Mouse (Mus musculus) limb, embryonic 14.5 days (tissue): Measurements from ENCODE around the gene Gpx5. TPM values are rescaled to one million over a fixed set of nuclear protein-coding genes. Genes with fewer than 3 reads are reported as not detected.
A peak's percentile ranks its signal among the peaks of the same experiment; 100 is the strongest.

ENCODE experiments used
- ATAC-seq: fragments of 200-750 bp; cut with Nextera tagmentation; 2 replicates; pipeline ENCODE4 v1.8.0; 2017; ENCODE audit warnings: low read depth, moderate number of reproducible peaks, moderate TSS enrichment; ENCODE audit not compliant: low FRiP score
- DNase-seq: peaks from one replicate; pipeline ENCODE4 v3.0.0-alpha.2; 2015; ENCODE audit warnings: low spot score
- H3K27ac ChIP-seq: fragments of 300-500 bp; sonication (generic); replicated peaks from 2 replicates; pipeline ENCODE4 v1.5.1; 2014; ENCODE audit warnings: low read depth, mild to moderate bottlenecking, low read length, moderate library complexity, mixed read lengths
- H3K27me3 ChIP-seq: fragments of 300-500 bp; sonication (generic); 2 replicates; pipeline ENCODE4 v1.6.1; 2014; ENCODE audit warnings: low read length, mixed read lengths; ENCODE audit not compliant: control insufficient read depth, insufficient read depth
- H3K36me3 ChIP-seq: fragments of 300-500 bp; sonication (generic); 2 replicates; pipeline ENCODE4 v1.6.1; 2014; ENCODE audit warnings: mild to moderate bottlenecking, low read length, moderate library complexity, mixed read lengths; ENCODE audit not compliant: control insufficient read depth, insufficient read depth
- H3K4me1 ChIP-seq: fragments of 300-500 bp; sonication (generic); 2 replicates; pipeline ENCODE4 v1.6.1; 2014; ENCODE audit warnings: antibody characterized with exemption, low read length, mixed read lengths; ENCODE audit not compliant: control insufficient read depth, insufficient read depth
- H3K4me2 ChIP-seq: fragments of 300-500 bp; sonication (generic); replicated peaks from 2 replicates; pipeline ENCODE4 v1.6.1; 2014; ENCODE audit warnings: low read depth, mild to moderate bottlenecking, low read length, moderate library complexity; ENCODE audit not compliant: severe bottlenecking
- H3K4me3 ChIP-seq: fragments of 300-500 bp; sonication (generic); replicated peaks from 2 replicates; pipeline ENCODE4 v1.5.1; 2014; ENCODE audit warnings: low read length
- H3K9ac ChIP-seq: fragments of 300-500 bp; sonication (generic); 2 replicates; pipeline ENCODE4 v1.6.1; 2014; ENCODE audit warnings: mild to moderate bottlenecking, low read depth, low read length, moderate library complexity; ENCODE audit not compliant: severe bottlenecking
- H3K9me3 ChIP-seq: fragments of 300-500 bp; sonication (generic); 2 replicates; pipeline ENCODE4 v1.6.1; 2016; ENCODE audit warnings: low read length; ENCODE audit not compliant: control insufficient read depth
- POLR2A ChIP-seq: fragments of 200-500 bp; IDR thresholded peaks from 2 replicates; pipeline ENCODE4 v1.8.0; 2012; ENCODE audit warnings: inconsistent platforms, mild to moderate bottlenecking, moderate library complexity, borderline replicate concordance; ENCODE audit not compliant: insufficient read depth, insufficient read length; ENCODE audit errors: extremely low read depth
- WGBS: fragments of 180-500 bp; shearing (Covaris S2); extraction: QIAGEN DNeasy Blood & Tissue Kit; methylation state at CpG from one replicate; pipeline ENCODE4 v1.1.7; 2014; 5-methylcytosine and 5-hydroxymethylcytosine counted together
- polyA plus RNA-seq, 2 experiments: library from polyadenylated mRNA; depleted of rRNA in 1 of 2; stranded (reverse) in 1 of 2; unstranded in 1 of 2; fragments of >200 nt; fragmentation: Nextera tagmentation in 1 of 2; extraction: Ambion mirVana in 1 of 2; gene quantifications; 2 replicates each; pipeline versions ENCODE4 v1.2.1 to v1.2.3; 2012 to 2014

Gpx5 gene
- polyA plus RNA-seq, 2 experiments, result 0.05 TPM; not detected in 1

- Histone ChIP-seq H3K27ac (no peak overlapping the region), H3K4me2 (peak overlapping the region; percentile 47), H3K4me3 (peak overlapping the region; percentile 39), H3K9me3 (no peaks in the 10 kb centered on the region), H3K36me3 (no peaks in the 10 kb centered on the region), H3K9ac (0 out of 2 replicates have a peak overlapping the region, but pooled peaks have one; percentile 38), H3K27me3 (peaks cover 9% of the 10 kb centered on the region; the same call in 1 of the 2 replicates), H3K4me1 (0 out of 2 replicates have a peak, but pooled peaks cover 7% of the 10 kb centered on the region)
- DNase-seq, result no peak
- 15% methylated on average over 5 of the region's 5 CpGs for WGBS
- ATAC-seq, result no peak
- TF ChIP-seq POLR2A, result no peak
Observed at GRCm38 (mm10) chr13:21260289-21260688, 32.2 kb downstream of the Gpx5 start.

GRCm38 (mm10) chr13:21259677-21260113 lies 32.8 kb downstream of the Gpx5 start:
- DNase-seq, result peak; percentile 78
- no peak overlapping the region for H3K27ac ChIP-seq
- WGBS, result under 1% methylated on average over 18 of the region's 18 CpGs

GRCm38 (mm10) chr13:21259171-21259631 lies 33.3 kb downstream of the Gpx5 start:
- DNase-seq (peak; percentile 22), ATAC-seq (peak; percentile 25; the same call in 1 of the 2 replicates)
- Histone ChIP-seq H3K4me2 (peak overlapping the region; percentile 47), H3K4me1 (0 out of 2 replicates have a peak, but pooled peaks cover 7% of the 10 kb centered on the region), H3K4me3 (peak overlapping the region; percentile 39), H3K9ac (peak overlapping the region; percentile 22; the same call in 1 of the 2 replicates), H3K27ac (no peak overlapping the region), H3K36me3 (no peaks in the 10 kb centered on the region), H3K27me3 (peaks cover 9% of the 10 kb centered on the region; the same call in 1 of the 2 replicates), H3K9me3 (no peaks in the 10 kb centered on the region)
- TF ChIP-seq POLR2A, result no peak
- WGBS, result 1% methylated on average over 15 of the region's 15 CpGs

More at GRCm38 (mm10) chr13:21259677-21260113, 32.8 kb downstream of the Gpx5 start:
- TF ChIP-seq POLR2A, result no peak
- Histone ChIP-seq H3K9ac (peak overlapping the region; percentile 38; the same call in 1 of the 2 replicates), H3K27me3 (peaks cover 9% of the 10 kb centered on the region; the same call in 1 of the 2 replicates), H3K4me1 (0 out of 2 replicates have a peak, but pooled peaks cover 7% of the 10 kb centered on the region), H3K4me2 (peak overlapping the region; percentile 47), H3K9me3 (no peaks in the 10 kb centered on the region), H3K4me3 (peak overlapping the region; percentile 39), H3K36me3 (no peaks in the 10 kb centered on the region)
- peak; percentile 88 for ATAC-seq

DNA sequence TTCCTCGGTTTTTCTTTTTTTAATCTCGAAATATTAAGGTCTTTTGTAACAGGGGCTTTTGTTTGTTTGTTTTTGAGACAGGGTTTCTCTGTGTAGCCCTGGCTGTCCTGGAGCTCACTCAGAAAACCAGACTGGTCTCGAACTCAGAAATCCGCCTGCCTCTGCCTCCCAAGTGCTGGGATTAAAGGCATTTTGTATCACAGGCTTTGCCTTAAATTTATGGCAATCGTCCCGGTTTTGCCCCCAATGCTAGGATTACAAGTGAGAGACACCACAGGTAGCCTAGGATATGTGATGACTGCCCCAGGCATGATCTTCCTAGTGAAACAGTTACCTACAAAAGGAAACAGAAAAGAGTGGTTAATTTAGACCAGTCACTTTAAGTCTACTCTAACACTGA lies 34.0 kb downstream of the Gpx5 start:
- DNase-seq (no peak), ATAC-seq (no peak)
- no peak for TF ChIP-seq POLR2A
- WGBS, result 19% methylated on average over 6 of the region's 6 CpGs
- Histone ChIP-seq H3K27me3 (peaks cover 9% of the 10 kb centered on the region; the same call in 1 of the 2 replicates), H3K36me3 (no peaks in the 10 kb centered on the region), H3K9ac (0 out of 2 replicates have a peak overlapping the region, but pooled peaks have one; percentile 22), H3K27ac (no peak overlapping the region), H3K4me1 (0 out of 2 replicates have a peak, but pooled peaks cover 7% of the 10 kb centered on the region), H3K4me2 (peak overlapping the region; percentile 47), H3K9me3 (no peaks in the 10 kb centered on the region), H3K4me3 (peak overlapping the region; percentile 39)

DNA sequence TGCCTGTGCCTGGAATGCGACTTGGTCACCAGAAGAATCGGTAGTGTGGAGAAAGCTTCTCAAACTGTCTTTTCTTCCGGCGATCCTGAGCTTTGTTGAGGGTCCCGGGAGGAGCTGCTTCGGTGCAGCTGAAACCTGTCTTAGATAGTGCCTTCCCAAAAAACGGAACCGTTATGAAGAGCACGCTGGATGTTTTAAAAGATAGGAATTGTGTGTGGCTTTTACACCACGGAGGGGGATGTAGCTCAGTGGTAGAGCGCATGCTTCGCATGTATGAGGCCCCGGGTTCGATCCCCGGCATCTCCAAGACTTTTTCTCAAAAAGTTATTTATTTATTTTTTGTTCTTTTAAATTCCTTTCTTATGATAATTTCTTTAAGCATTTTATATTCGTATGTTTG lies 38.5 kb downstream of the Gpx5 start:
- H3K9me3 ChIP-seq, result no peaks in the 10 kb centered on the region
- peak overlapping the region; percentile 44 for H3K9ac ChIP-seq
- ATAC-seq (peak; percentile 88), DNase-seq (peak; percentile 76)
- TF ChIP-seq POLR2A, result no peak
- H3K4me2 ChIP-seq, result peak overlapping the region; percentile 50
- H3K36me3 ChIP-seq, result no peaks in the 10 kb centered on the region
- H3K4me1 ChIP-seq, result no peaks in the 10 kb centered on the region
- H3K4me3 ChIP-seq, result peak overlapping the region; percentile 39
- no peak overlapping the region for H3K27ac ChIP-seq
- no peaks in the 10 kb centered on the region for H3K27me3 ChIP-seq
- WGBS, result 2% methylated on average over 16 of the region's 16 CpGs

- H3K9ac ChIP-seq, result peak overlapping the region; percentile 44
- DNase-seq (no peak), ATAC-seq (peak; percentile 21; the same call in 1 of the 2 replicates)
- peak overlapping the region; percentile 50 for H3K4me2 ChIP-seq
- no peaks in the 10 kb centered on the region for H3K36me3 ChIP-seq
- no peaks in the 10 kb centered on the region for H3K27me3 ChIP-seq
- WGBS, result under 1% methylated on average over 12 of the region's 12 CpGs
- TF ChIP-seq POLR2A, result no peak
- no peaks in the 10 kb centered on the region for H3K9me3 ChIP-seq
- H3K27ac ChIP-seq, result no peak overlapping the region
- no peaks in the 10 kb centered on the region for H3K4me1 ChIP-seq
- peak overlapping the region; percentile 39 for H3K4me3 ChIP-seq
Observed at GRCm38 (mm10) chr13:21253569-21253968, 39.0 kb downstream of the Gpx5 start.
